Mouse (Mus musculus): ENCODE measurements around the gene Selenom.

Gene Selenom

DNA sequence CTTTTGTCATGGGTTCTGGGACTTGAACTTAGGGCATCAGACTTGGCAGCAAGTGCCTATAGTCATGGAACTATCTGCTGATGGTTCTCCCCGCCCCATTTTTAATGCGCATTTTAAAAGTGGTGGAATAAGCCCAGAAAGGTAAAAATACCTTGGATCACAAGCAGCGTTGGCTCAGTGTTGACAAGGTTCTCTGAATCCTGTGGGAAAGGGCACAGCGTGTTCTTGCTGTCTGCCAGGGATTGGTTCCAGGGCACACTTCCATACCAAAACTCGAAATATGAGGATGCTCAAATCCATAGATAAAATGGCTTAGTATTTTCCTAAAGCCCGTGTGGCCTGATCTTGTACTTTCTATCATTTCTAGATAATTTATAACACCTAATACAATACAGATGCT lies 1.2 kb upstream of the Selenom start:
- DNase-seq (ENCODE audit: low spot score in 2 of 2), result no peak

DNA sequence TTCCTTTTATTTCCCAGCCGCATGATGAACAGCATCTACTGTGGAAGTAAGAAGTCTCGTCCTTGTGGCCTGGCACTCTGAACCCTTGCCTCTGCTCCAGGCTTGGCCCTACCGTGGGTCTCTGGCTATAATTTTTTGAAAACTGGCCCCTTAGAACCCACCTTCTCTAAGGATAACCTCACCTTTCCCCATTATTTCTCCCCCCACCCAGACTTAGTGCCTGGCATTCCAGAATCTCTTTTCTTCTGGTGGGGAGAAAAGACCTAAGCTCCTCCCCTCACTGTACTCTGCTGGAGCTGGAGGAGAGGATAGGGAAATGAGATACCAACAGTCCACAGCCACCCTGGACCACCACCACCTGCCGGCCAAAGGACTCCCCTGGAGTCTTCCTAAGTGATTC lies 732 bp downstream of the Selenom start:
- no peak for DNase-seq (ENCODE audit: low spot score in 2 of 2)

DNA sequence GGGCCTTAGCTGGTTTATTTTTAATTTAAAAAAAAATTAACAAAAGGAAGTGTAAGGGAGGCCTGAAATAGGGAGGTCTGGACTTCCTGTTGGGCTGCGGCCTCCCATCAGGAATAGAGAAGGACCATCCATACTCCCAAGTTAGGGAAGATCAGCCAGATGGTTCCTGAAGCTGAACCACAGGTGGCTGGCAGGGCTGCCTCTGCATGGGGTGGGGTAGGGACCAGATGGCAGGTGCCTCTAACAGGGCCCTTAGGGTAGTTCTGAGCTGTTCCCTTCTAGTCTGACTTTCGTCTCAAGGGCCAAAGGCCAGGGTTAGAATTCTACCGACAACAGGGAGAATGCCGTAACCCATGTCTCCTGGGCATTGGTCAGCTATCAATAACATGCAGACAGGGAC lies 1.2 kb downstream of the Selenom start:
- no peak for DNase-seq (ENCODE audit: low spot score in 2 of 2)

DNA sequence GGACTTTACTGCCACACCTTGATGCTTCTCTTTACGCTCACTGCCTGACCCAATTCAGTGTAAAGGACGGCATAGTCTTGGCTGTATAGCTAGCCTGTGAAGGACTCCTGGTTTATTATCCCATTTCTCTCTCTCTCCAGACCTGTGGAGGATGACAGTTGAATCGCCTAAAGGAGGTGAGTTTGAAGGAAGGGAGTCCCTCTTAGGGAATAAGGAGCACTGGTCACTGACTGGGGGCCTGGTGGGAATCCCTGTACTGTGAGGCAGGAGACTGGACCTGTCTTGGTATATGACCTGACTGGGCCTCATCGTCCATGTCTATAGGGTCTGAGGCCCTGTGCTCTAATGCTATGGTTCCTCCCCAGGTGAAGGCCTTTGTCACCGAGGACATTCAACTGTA lies 1.6 kb downstream of the Selenom start:
- no peak for DNase-seq (ENCODE audit: low spot score in 2 of 2)

DNA sequence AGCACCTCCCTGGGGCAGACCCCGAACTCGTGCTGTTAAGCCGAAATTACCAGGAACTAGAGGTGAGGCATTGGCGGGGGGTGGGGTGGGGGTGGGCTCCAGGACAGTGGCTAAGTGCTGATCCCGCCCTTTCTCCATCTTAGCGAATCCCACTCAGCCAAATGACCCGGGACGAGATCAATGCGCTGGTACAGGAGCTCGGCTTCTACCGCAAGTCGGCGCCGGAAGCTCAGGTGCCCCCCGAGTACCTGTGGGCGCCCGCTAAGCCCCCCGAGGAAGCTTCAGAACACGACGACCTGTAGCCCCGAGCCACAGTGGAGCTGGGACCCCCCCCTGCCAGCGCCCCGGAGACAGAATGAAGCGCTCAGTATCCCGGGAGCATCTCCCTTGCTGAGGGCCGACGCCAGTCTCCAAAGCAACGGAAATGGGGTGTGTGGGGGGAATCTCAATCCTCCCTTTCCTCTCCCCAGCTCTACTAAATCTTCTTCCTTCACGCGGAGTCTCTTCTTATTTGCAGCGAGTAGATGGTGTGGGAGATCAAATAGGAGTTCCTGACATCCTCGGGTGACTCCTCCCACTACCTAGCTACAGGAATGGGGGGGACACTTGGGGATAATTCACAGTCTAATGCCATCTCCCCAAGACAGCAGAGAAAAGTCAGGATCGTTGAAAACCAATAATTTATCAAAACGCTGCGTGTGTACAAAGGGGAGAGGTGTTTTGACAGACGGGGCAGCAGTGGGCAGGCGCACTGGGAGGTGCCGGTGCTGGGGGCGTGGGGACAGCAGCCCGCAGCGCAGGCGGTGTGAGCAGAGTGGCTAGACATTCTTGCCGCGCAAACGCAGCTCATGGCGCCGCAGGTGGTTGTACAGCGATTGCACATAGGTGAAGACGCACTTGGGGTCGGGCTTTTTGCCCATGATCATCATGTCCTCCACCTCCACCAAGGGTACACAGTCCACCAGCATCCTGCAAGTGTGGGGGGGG lies 2.7 kb downstream of the Selenom start:
- DNase-seq (ENCODE audit: low spot score in 2 of 2), result peak in 1 of 2 experiments; percentile 38

DNA sequence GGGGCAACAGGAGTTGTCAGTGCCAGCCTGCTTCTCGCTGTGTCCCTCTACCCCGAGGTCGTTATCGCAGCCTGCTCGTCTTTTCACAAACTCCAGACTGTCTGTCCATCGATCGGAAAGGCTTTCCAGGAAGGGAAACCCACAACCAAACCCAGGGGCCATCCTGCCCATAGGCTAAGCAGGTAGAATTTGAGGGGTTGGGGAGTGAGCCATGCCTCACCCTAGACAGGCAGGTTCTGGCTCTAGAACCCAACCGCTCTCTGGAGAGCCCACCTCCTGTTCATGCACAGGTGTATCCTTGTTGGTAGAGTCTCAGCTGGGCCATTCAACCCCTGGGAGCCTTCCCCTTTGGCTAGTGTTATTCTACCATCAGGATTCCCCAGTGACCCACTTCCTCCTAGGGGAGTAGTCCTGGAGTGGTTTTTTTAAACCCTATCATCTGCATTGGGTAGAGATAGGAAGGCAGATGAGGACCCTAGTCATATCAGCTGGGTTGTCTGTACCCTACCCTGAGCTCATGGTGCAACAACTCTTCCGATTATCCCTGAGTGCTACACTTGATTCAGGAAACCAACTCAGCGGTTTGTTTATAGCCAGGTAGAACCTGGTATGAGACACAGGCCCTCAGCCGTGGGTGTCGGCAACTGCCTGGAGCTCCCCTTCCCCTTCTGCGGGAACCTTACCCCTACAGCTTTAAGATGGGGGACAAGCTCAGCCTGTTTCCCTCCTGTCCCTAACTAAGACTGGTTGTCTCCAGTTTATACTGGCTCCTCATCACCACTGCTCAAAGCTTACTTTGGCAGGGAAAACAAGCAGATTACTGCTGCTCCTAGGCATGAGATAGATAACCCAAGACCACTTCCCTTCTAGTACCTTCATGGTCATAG lies 3.6 kb downstream of the Selenom start:
- DNase-seq (ENCODE audit: low spot score in 2 of 2), result no peak

DNA sequence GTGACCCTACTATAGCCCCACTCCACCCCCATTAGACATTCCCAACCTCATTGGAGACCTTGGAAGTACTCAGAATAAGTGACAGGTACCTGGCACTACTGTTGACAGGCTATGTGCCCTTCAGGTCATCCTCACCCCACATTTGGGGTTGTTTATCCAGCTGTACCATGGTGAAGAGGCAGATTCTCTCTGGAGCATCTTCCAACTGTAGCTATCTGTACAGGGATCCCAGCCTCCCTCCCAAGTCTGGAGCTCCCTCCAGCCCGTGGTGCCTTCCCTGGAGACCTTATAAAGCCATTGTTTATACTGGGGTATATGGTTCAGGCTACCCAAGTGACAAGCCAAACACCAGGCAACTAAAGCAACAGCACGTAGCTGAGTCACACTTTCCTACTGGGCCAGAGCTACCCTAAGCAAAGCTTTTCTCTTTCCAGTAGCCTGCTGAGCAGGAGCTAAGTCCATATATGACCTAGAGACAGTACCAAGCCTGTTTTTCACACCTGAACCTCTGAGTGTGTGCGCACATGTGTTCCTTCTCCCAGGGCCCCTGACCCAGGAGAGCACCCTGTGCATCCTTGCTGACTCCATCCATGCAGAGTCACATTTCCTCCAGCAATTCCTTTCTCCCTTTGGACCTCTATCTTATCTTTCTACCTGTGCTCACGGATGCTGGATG lies 4.7 kb downstream of the Selenom start:
- DNase-seq (ENCODE audit: low spot score in 2 of 2), result no peak

DNA sequence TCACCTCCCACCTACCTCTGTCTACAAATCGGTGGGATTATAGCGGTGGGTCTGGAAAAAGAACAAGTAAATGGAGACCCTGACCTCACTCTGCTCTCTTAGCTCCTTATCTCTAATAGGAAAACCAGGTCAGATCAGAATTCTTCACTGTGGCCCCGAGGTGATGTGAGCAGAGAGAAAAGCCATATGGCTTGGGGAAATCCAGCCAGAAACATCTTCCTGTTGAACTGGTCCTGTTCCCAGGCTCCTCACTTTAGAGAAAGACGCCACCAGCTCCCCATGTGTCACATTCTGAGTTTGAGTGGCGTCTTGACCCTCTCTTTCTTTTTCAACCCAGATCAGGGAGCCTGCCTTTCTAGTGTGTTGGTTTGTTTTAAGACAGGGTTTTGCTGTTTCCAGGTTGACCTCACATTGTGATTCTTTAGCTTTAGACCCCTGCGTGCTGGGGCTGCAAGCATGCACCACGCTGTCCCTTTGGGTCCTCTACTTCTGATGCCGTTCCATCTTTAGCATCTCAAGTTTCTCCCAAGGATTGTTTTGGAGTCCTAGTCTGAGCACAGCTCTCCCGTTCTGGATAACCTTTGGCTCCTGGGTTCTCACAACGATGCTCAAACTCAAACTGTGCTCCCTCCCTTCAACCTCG lies 5.4 kb downstream of the Selenom start:
- no peak for DNase-seq (ENCODE audit: low spot score in 2 of 2)

DNA sequence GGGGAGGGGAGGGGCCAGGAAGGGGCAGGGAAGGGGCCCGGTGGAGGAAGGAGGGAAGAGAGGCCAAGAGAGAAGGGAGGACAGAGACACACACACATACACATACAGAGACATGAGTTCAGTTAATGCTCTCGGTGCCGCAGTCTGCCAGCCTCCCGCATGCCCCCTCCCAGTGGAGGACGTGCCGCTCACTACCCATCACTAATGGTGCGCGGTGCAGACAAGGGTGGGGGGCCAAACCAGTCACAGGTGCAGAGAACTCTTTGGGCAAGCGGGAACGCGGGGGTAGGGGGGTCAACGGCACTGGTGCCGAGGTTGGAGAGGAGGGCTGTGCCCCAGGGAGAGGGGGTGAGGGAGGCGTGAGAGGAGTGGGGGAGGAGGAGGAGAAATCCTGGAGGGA lies 6.4 kb downstream of the Selenom start:
- no peak for DNase-seq (ENCODE audit: low spot score in 2 of 2)

DNA sequence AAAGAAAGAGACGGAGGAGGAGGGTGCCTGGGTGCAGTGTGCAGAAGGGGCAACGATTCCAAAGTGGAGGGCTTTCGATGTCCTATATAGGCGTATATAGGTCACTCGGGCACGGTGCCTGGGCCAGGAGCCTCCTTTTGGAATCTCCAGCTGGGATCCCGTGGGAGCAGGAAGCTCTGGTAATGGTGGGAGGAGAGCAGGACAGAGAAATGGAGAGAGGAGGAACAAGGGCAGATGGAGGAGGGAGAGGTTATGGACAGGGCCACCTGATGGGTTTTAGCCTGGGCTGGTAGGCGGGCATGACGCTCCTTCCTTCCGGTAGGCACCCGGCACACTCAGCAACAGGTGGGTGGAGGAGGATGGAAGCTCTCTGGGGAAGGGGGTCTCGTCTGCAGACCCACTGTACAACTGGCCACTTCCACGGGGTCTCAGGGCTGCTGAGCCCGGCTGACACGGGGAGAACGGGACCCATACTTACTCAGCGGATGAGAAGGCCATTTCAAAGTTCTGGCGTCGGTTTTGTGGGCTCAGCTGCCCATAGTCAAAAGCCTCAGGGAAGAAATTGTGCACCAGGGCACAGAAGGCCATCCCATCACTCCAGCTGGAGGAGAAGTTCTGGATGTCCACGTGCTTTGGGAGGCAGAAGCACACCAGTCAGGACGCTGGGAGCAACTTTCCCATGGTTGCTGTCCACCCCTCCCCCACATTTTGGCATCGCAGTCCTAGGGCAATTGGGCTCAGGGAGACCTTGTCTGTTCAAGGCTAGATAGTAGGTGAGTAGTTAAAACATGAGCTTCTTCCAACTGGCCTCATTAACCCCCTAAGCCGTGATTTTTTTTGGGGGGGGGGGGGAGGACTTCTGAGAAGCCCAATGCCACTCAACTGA lies 7.1 kb downstream of the Selenom start:
- no peak for DNase-seq (ENCODE audit: low spot score in 2 of 2)

DNA sequence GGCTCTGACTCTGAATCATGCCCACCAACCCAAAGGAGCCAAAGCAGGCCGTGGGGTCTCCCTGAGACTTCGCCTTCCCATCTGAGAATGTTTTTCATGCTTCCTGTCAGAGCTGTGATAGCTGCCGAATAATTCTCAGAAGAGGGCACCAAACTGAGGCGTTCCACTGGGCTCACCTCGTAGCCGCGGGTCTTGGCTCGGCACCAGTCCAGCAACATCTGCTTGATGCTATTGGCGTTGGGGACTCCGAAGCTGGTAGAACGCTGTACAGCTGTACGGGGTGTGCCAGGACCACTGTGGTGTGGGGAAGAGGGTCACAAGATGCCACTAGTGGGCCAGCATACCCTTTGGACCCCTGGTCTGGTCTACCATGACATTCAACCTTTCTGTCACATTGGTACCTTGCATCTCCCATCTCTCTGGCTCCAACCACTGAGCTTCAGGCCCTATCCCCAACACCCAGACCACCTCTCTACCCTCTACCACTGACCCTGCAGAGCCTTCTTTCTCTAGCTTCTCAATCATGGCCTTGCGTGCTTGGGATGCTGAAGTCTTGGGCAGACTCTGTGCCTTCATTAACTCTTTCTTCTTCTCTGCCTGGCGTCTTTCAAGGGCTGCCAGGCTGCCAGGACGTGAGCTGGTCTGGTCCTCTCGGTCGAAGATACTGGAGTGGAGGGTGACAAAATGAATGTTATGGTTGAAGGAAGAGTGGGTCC lies 8.0 kb downstream of the Selenom start:
- DNase-seq (ENCODE audit: low spot score in 2 of 2), result no peak

DNA sequence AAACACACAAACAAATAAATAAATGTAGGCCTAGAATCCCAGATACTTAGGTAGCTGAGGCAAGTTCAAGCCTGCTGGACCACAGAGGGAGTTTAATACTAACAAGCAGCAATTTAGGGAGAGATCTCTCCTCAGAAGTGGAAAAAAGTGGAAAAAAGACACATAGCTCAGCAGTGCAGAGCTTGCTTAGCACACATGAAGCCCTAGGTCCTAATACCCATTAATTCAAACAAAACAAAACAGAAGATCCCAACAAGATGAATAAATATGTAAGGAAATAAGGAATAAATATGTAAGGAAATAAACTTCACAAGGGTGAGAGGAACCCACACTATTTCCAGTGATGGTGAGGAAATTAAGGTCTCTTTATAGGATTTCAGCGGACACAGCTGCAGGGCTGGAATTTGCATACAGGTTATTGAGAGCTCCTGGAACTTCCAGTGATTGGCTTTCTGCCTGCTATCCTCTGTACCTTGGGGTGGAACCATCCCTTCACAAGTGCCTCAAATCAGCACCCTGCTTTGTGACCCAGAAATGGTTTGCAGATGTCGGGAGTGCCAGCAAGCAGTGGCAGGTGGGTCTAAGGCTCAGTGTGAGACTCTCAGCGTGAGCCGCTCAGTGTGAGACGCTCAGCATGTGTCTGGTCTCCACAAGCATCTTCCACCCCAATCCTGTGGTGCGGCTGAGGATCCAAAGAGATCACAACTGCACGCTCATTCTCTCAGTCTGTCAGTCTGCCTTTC lies 9.5 kb downstream of the Selenom start:
- no peak for DNase-seq (ENCODE audit: low spot score in 2 of 2)

DNA sequence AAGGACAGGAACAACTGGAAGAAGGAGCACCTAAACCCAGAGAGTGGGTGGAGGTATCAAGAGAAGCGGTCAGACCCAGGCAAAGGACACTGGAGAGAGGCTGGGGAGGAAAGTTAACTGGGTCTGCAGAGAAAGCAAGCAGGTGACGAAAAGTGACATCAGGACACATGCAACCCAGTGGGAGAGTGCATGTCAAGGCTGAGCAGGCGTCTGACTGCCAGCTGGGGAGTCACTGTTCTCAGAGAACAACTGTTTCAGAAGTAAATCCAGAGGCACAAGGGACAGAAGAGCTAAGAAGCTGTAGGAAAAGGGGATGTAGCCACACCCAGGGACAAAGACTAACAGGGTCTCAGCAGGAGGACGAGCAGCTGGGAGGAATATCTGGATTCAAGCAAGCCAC lies 11.1 kb downstream of the Selenom start:
- no peak for DNase-seq (ENCODE audit: low spot score in 2 of 2)

DNA sequence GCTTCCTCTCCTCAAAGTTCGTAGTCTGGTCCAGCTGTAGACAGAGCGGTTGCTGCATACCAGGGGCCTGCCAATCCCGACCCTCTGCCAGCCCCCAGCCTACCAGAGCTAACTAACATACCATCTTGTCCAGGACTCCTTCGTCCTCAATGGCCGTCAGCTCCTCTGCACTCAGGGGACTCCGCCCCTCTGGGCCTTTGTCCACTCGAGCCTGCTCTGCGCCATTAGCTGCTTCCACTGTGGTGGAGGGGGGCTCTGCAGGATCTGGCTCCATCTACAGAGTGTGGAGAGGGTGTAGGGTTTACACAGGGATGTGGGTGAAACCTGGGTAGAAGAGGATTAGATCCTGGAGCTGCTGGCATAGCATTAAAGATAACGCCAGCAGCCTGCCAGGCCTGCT lies 11.7 kb downstream of the Selenom start:
- no peak for DNase-seq (ENCODE audit: low spot score in 2 of 2)

DNA sequence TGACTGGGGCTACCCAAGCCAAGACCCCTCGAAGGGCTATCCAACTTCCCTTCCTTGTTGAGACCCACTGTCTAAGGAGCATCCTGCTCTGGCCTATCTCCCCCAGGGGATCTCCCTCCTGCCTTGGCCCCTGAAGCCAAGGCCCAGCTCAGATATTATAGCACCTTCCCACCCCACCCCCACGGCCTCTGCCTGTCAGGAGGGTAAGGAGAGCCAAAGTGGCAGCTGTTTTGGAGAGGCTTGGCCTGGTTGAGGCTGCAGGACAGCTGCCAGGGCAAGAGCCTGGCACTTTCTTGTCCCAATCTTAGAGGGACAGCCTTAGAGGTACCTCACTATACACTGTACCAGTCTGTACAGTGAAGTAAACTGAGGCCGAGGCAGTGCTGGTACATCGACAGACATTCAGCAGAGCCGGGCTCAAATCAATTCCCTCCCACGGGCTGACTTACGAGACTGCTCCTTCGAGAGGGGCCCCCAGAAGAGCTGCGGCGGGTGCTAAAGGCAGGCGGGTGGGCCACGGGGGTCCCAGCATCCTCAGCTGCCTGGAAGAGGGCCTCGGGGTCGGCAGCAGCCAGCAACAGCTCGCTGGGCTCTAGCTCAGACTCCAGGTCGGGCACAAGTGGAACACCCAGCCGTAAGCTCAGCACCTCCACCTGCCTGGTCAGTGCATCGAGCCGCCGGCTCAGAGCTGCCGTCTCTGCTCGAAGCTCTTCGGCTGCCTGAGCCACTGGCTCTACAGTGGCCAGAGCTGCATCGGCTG lies 12.7 kb downstream of the Selenom start:
- DNase-seq (ENCODE audit: low spot score in 2 of 2), result no peak

DNA sequence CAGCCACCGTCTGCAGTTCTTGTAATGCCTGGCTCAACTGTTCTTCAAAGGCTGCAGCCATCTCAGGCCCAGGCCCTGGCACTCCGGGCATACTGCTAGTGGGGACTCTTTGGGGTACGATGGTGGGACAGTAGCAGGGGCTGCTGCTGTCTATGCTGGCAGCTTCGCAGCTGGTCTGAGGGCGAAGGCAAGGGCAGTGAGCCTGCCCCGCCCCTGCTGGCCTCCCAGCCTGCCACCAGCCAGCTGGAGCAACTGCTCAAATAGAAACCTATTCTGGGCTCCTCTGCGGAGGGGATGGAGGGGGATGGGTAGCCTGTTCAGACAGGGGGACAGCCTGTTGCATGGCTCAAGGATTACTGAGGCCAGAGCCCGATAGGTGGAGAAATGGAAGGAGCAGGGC lies 13.3 kb downstream of the Selenom start:
- DNase-seq (ENCODE audit: low spot score in 2 of 2), result no peak

DNA sequence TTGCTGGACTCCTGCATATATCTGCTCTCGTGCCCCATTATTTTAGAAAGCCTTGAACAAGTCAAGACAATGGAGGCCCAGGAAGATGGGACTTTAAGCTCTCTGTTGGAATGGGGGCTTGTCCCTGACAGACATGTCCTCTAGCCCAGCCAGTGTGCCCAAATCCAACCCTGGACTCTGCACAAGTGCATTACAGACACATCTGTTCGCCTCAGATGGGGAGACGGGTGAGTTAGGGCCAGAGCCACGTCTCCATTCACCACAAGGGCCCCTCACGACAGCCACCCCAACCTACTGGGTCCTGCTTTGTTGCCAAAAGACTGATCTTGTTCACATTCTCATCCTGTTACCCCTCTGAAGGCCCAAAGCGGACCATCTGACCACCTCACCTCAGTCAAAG lies 13.7 kb downstream of the Selenom start:
- DNase-seq (ENCODE audit: low spot score in 2 of 2), result no peak

DNA sequence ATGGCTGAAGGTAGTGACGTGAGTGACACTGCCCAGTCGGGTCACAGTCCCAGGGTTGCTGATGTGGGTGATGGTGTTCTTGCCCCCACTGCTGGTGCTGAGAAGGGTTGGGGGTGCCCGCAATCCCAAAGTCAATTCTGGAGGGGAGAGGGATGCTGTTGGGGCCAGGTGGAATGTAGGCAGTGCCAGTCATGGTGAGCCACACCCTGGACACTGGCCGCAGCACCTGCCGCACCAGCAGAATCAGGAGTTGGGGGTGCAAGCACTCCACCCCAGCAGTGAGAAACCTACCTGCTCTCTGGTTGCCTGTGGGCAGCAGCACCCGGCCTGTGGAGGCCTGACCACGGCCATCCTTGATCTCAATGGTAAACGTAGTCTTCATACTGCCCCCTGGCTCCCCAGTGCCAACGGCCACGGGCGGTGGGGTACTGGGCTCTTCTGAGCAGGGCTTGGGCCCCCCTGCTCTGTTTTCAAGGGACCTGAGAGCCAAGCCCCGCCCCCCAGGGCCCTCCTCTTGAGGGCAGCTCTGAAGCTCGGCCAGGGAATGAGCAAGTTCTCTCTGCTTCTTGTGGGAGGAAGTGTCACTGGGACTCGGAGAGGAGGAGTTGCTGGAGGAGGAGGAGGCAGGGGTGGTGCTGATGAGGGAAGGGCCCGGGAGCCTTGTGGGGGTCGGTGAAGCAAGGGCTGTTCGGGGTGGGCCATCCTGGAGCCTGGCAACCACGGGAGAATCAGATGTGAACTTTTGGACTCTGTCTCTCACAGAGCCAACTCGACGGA lies 15.2 kb downstream of the Selenom start:
- DNase-seq (ENCODE audit: low spot score in 2 of 2), result no peak
